Mouse (Mus musculus): Measurements from ENCODE around the gene Six1. TPM values are rescaled to one million over a fixed set of nuclear protein-coding genes. Genes with fewer than 3 reads are reported as not detected.
"Not testable (repeated sequence)": the region's sequence is repeated elsewhere in the genome, so short reads cannot be mapped to it uniquely, and the experiment has no call there.

Gene Six1
- polyA plus RNA-seq, 1 experiment from 2014 or later, result 62.4 TPM

DNA sequence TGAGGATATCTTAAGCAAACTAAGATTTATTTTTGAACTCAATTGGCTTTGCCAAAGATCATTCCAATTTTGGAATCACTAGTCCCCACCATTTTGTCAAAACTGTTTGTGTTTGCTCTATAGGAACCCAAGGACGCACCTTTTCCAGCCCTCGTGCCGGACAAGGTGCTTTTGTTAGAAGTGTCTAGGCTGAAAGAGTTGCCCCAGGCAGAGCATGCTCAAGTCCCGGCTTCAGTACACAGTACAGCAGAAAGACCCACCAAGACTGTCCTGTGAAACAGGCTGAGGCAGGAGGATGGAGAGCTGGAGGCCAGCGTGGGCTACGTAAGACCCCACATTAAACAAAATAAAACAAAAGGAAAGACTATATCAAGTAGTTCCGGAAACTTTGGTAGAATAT lies 33.4 kb upstream of the Six1 start:
- H3K36me3 ChIP-seq (replicated peaks; ENCODE audit: control insufficient read depth, insufficient read depth, low read depth, low read length), result no peaks in the 10 kb centered on the region
- H3K27ac ChIP-seq (replicated peaks; ENCODE audit: low read depth, low read length), result no peak overlapping the region
- ATAC-seq (replicated peaks; ENCODE audit: insufficient number of reproducible peaks, low FRiP score, low TSS enrichment, low read depth) (no peak), DNase-seq (ENCODE audit: low spot score) (no peak)
- no peak overlapping the region for H3K9ac ChIP-seq (replicated peaks; ENCODE audit: low read length)
- H3K27me3 ChIP-seq (ENCODE audit: control insufficient read depth, insufficient read depth, low read length), result no peaks in the 10 kb centered on the region
- 72% methylated on average over 7 of the region's 7 CpGs for WGBS
- no peaks in the 10 kb centered on the region for H3K9me3 ChIP-seq (replicated peaks; ENCODE audit: control insufficient read depth, low read length)
- no peaks in the 10 kb centered on the region for H3K4me1 ChIP-seq (ENCODE audit: control insufficient read depth, insufficient read depth, low read length)
- no peak overlapping the region for H3K4me3 ChIP-seq (ENCODE audit: low read depth, low read length)
- H3K4me2 ChIP-seq (ENCODE audit: low read depth, low read length), result no peak overlapping the region

DNA sequence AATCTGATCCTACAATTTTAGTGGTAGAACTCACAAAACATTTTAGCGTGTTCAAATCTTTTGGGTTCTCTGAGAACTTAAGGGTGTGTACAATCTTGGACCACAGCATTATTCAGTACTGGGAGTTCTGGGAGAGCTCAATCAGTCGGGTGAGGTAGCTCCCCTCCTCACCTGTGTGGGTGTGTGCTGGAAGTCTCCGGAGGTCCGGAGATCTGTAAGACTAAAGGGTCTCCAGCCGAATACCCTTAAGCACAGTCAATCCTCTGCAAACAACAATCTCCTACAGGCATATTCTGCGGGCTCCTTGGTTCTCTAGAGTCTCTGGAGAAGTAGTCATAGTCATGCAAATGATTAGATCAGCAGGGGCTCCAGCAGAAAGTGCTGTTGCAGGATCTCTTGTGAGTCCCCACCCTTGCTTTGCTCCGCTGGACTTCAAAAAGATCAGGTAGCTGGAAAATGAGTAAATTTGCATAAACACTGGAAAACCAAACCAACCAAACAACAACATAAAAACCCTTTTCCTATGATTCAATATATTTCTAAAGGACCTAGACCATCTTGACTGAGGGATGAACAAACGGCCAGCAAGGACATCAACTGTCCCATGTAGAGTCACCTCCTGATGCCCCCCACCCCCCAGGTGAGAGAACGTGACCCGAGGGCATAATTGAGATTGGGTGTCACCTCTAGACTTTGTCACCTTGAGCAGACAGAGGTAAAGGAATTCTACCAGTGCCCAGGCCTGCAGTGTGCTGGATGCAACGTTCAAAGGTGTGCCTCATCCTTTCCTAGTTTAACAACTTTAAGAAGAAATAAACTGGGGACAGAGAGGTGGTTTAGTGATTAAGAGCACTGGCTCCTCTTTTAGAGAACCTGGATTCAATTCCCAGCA lies 32.3 kb upstream of the Six1 start:
- Histone ChIP-seq H3K36me3 (replicated peaks; ENCODE audit: control insufficient read depth, insufficient read depth, low read depth, low read length) (no peaks in the 10 kb centered on the region), H3K4me2 (ENCODE audit: low read depth, low read length) (no peak overlapping the region), H3K27ac (replicated peaks; ENCODE audit: low read depth, low read length) (no peak overlapping the region), H3K4me3 (ENCODE audit: low read depth, low read length) (no peak overlapping the region), H3K27me3 (ENCODE audit: control insufficient read depth, insufficient read depth, low read length) (no peaks in the 10 kb centered on the region), H3K4me1 (ENCODE audit: control insufficient read depth, insufficient read depth, low read length) (no peaks in the 10 kb centered on the region), H3K9me3 (replicated peaks; ENCODE audit: control insufficient read depth, low read length) (no peaks in the 10 kb centered on the region), H3K9ac (replicated peaks; ENCODE audit: low read length) (no peak overlapping the region)
- WGBS, result 29% methylated on average over 11 of the region's 11 CpGs
- no peak for ATAC-seq (replicated peaks; ENCODE audit: insufficient number of reproducible peaks, low FRiP score, low TSS enrichment, low read depth)
- no peak for DNase-seq (ENCODE audit: low spot score)

DNA sequence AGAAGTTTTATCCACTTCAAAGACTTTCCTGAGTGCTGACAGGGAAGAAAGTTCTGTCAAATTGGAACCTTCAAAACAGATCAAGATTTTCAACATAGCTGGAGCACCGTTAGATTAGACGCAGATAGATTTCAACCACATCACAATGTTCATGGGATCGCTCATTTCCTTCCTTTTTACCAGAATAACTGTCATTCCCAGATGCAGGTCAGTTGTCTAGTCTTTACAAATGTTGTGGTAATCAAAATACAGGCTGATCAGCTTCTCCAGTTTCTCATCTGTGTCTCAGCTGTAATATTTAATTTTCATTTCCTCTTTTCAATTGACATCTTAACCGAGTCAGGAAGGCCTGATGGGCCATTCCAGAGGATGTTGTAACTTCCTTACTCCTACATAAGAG lies 30.1 kb upstream of the Six1 start:
- H3K27ac ChIP-seq (replicated peaks; ENCODE audit: low read depth, low read length), result no peak overlapping the region
- no peak for ATAC-seq (replicated peaks; ENCODE audit: insufficient number of reproducible peaks, low FRiP score, low TSS enrichment, low read depth)
- H3K4me2 ChIP-seq (ENCODE audit: low read depth, low read length), result no peak overlapping the region
- H3K36me3 ChIP-seq (replicated peaks; ENCODE audit: control insufficient read depth, insufficient read depth, low read depth, low read length), result no peaks in the 10 kb centered on the region
- H3K9me3 ChIP-seq (replicated peaks; ENCODE audit: control insufficient read depth, low read length), result no peaks in the 10 kb centered on the region
- H3K4me3 ChIP-seq (ENCODE audit: low read depth, low read length), result no peak overlapping the region
- no peak for DNase-seq (ENCODE audit: low spot score)
- H3K9ac ChIP-seq (replicated peaks; ENCODE audit: low read length), result no peak overlapping the region
- WGBS, result 72% methylated on average over 4 of the region's 4 CpGs
- no peaks in the 10 kb centered on the region for H3K27me3 ChIP-seq (ENCODE audit: control insufficient read depth, insufficient read depth, low read length)
- H3K4me1 ChIP-seq (ENCODE audit: control insufficient read depth, insufficient read depth, low read length), result no peaks in the 10 kb centered on the region

DNA sequence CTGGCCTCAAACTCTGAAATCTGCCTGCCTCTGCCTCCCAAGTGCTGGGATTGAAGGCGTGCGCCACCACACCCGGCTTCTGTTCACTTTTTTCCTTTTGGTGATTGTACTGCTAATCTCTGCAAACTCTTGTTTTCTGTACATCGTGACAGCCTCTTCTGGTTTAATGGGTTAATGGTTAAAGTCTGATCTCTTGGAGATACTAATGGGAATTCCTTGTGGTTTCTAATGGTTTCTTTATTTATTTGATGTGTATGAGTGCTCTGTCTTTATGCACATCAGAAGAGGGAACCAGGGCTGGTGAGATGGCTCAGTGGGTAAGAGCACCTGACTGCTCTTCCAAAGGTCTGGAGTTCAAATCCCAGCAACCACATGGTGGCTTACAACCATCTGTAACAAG lies 28.1 kb upstream of the Six1 start:
- ATAC-seq (replicated peaks; ENCODE audit: insufficient number of reproducible peaks, low FRiP score, low TSS enrichment, low read depth); H3K4me1 ChIP-seq (ENCODE audit: control insufficient read depth, insufficient read depth, low read length): not testable (repeated sequence)
- WGBS, result 91% methylated on average over 4 of the region's 4 CpGs

DNA sequence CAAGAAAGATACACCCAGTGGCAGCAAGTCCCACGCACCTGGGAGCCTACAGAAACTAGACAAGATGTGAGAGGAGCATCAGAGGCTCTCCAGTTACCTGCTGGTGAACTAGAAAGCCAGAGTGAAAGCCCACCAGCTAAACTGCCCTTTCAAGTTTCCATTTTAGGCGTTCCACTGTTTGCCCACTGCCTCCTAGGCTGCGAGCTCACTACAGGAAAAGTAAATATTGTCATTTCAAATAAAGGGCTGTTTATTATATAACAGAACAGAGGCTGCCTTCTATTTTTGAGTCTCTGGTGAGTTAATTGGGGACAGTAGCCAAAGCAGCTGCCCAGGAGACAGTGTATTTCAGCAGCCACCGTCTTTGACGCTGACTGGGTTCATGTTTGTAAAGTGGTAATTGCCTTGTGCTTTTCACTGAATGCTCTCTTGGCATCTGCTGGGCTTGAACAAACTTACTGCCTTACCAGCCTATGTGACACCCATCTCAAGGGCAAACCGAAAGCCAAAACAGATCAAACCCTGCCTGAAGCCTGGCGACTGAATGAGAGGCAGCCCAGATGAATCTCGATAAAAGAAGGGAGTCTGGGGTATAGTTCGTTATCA lies 7.2 kb upstream of the Six1 start:
- 44% methylated on average over 9 of the region's 9 CpGs for WGBS
- H3K4me3 ChIP-seq (ENCODE audit: low read depth, low read length), result no peak overlapping the region

More for the DNA sequence above, 28.1 kb upstream of the Six1 start:
- H3K36me3 ChIP-seq (replicated peaks; ENCODE audit: control insufficient read depth, insufficient read depth, low read depth, low read length); H3K4me3 ChIP-seq (ENCODE audit: low read depth, low read length); H3K9me3 ChIP-seq (replicated peaks; ENCODE audit: control insufficient read depth, low read length); H3K4me2 ChIP-seq (ENCODE audit: low read depth, low read length); H3K9ac ChIP-seq (replicated peaks; ENCODE audit: low read length); H3K27me3 ChIP-seq (ENCODE audit: control insufficient read depth, insufficient read depth, low read length); H3K27ac ChIP-seq (replicated peaks; ENCODE audit: low read depth, low read length); DNase-seq (ENCODE audit: low spot score): not testable (repeated sequence)

DNA sequence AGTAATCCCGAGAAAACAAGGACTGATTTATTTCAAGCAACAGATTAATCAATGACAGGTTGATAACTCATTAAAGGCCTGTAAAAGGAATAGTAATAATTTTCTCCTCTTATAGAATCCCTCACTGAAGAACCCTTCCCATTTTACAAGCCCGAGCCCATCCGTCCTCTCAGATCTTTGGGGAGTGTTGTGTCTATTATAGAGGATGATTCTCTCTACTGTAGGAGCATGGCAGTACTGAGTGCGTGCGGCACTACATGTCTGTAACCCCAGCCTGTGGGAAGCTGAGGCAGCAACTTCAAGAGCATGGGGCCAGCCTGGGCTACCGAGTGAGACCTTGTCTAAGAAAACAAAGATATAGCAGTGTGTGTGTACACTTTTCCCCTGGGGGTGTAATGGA lies 3.8 kb upstream of the Six1 start:
- peaks cover 6% of the 10 kb centered on the region; the same call in 1 of the 2 replicates for H3K4me1 ChIP-seq (ENCODE audit: control insufficient read depth, insufficient read depth, low read length)

More for the DNA sequence above, 7.2 kb upstream of the Six1 start:
- ATAC-seq (replicated peaks; ENCODE audit: insufficient number of reproducible peaks, low FRiP score, low TSS enrichment, low read depth), result no peak
- Histone ChIP-seq H3K9me3 (replicated peaks; ENCODE audit: control insufficient read depth, low read length) (no peaks in the 10 kb centered on the region), H3K9ac (replicated peaks; ENCODE audit: low read length) (no peak overlapping the region), H3K27me3 (ENCODE audit: control insufficient read depth, insufficient read depth, low read length) (no peaks in the 10 kb centered on the region), H3K36me3 (replicated peaks; ENCODE audit: control insufficient read depth, insufficient read depth, low read depth, low read length) (no peaks in the 10 kb centered on the region), H3K4me1 (ENCODE audit: control insufficient read depth, insufficient read depth, low read length) (no peaks in the 10 kb centered on the region), H3K27ac (replicated peaks; ENCODE audit: low read depth, low read length) (no peak overlapping the region), H3K4me2 (ENCODE audit: low read depth, low read length) (no peak overlapping the region)
- DNase-seq (ENCODE audit: low spot score), result no peak

DNA sequence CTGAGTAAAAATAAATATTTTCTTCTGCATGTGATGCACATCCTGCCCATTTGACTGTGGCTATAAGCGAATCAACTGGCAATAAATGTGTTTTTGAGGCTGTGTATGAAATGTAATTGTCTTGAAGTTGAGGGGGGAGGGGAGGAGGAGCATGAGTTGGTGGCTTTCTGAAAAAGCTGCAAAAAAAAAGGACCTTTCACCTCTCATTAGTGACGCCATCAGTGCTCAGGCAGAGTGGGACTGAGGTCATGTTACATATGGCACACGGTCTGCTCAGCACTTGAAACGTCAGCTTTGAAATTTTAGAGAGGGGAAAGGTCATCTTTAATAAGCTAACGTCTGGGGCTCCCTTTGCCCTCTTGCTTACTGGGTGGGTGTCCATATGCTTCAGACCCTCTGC lies 1.8 kb upstream of the Six1 start:
- H3K27me3 ChIP-seq (ENCODE audit: control insufficient read depth, insufficient read depth, low read length), result no peaks in the 10 kb centered on the region
- peaks cover 6% of the 10 kb centered on the region; the same call in 1 of the 2 replicates for H3K4me1 ChIP-seq (ENCODE audit: control insufficient read depth, insufficient read depth, low read length)
- WGBS, result 4% methylated on average over 5 of the region's 5 CpGs
- H3K9ac ChIP-seq (replicated peaks; ENCODE audit: low read length), result no peak overlapping the region
- DNase-seq (ENCODE audit: low spot score), result peak; percentile 73
- no peaks in the 10 kb centered on the region for H3K9me3 ChIP-seq (replicated peaks; ENCODE audit: control insufficient read depth, low read length)
- H3K4me2 ChIP-seq (ENCODE audit: low read depth, low read length), result no peak overlapping the region
- H3K36me3 ChIP-seq (replicated peaks; ENCODE audit: control insufficient read depth, insufficient read depth, low read depth, low read length), result no peaks in the 10 kb centered on the region
- H3K27ac ChIP-seq (replicated peaks; ENCODE audit: low read depth, low read length), result no peak overlapping the region
- ATAC-seq (replicated peaks; ENCODE audit: insufficient number of reproducible peaks, low FRiP score, low TSS enrichment, low read depth), result no peak
- no peak overlapping the region for H3K4me3 ChIP-seq (ENCODE audit: low read depth, low read length)

More for the DNA sequence above, 3.8 kb upstream of the Six1 start:
- DNase-seq (ENCODE audit: low spot score) (no peak), ATAC-seq (replicated peaks; ENCODE audit: insufficient number of reproducible peaks, low FRiP score, low TSS enrichment, low read depth) (no peak)
- Histone ChIP-seq H3K27ac (replicated peaks; ENCODE audit: low read depth, low read length) (no peak overlapping the region), H3K9me3 (replicated peaks; ENCODE audit: control insufficient read depth, low read length) (no peaks in the 10 kb centered on the region), H3K27me3 (ENCODE audit: control insufficient read depth, insufficient read depth, low read length) (no peaks in the 10 kb centered on the region), H3K9ac (replicated peaks; ENCODE audit: low read length) (no peak overlapping the region), H3K4me3 (ENCODE audit: low read depth, low read length) (no peak overlapping the region), H3K4me2 (ENCODE audit: low read depth, low read length) (no peak overlapping the region), H3K36me3 (replicated peaks; ENCODE audit: control insufficient read depth, insufficient read depth, low read depth, low read length) (no peaks in the 10 kb centered on the region)
- 89% methylated on average over 6 of the region's 6 CpGs for WGBS

DNA sequence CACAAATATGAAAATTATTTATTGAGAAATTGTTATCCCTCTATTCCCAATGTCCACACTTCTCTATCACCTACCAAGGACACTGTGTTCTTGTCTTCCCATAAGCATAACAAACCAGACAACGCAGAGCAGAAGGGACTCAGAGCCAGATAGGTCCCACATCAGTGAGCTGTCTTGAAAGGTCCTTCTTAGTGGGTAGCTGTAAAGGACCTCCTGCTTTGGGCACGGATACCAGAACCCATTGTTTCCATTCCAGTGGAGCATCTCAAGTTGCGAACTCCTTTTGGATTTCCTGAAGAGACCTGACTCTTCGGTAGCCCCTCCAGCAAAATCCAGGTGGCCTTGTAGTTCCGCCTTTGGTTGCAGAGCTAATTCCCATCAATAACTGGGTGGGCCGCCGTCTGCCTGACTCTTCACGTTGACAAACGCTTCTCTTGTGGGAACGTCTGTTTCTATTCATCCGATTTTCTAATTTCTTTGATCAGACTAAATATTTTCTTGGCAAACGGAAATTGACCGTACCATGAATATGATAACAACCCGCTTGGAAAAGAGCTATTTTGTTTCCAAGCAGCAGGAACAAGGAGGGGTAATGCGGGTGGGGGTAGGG lies 994 bp upstream of the Six1 start:
- peak overlapping the region; percentile 58 for H3K4me2 ChIP-seq (ENCODE audit: low read depth, low read length)
- 5% methylated on average over 15 of the region's 15 CpGs for WGBS
- peak; percentile 74 for DNase-seq (ENCODE audit: low spot score)

More for the DNA sequence above, 994 bp upstream of the Six1 start:
- Histone ChIP-seq H3K9ac (replicated peaks; ENCODE audit: low read length) (peak overlapping the region; percentile 65; the same call in 1 of the 2 replicates), H3K9me3 (replicated peaks; ENCODE audit: control insufficient read depth, low read length) (no peaks in the 10 kb centered on the region), H3K27ac (replicated peaks; ENCODE audit: low read depth, low read length) (peak overlapping the region; percentile 89), H3K27me3 (ENCODE audit: control insufficient read depth, insufficient read depth, low read length) (peaks cover 4% of the 10 kb centered on the region; the same call in 1 of the 2 replicates), H3K4me3 (ENCODE audit: low read depth, low read length) (peak overlapping the region; percentile 37), H3K4me1 (ENCODE audit: control insufficient read depth, insufficient read depth, low read length) (peaks cover 6% of the 10 kb centered on the region), H3K36me3 (replicated peaks; ENCODE audit: control insufficient read depth, insufficient read depth, low read depth, low read length) (no peaks in the 10 kb centered on the region)
- ATAC-seq (replicated peaks; ENCODE audit: insufficient number of reproducible peaks, low FRiP score, low TSS enrichment, low read depth), result no peak

Data from embryonic facial prominence, embryonic 11.5 days (tissue).